Mouse (Mus musculus): Measurements from ENCODE around the gene Derl3.
A peak's percentile ranks its signal among the peaks of the same experiment; 100 is the strongest.
"Not testable (repeated sequence)": the region's sequence is repeated elsewhere in the genome, so short reads cannot be mapped to it uniquely, and the experiment has no call there.

Derl3 gene

DNA sequence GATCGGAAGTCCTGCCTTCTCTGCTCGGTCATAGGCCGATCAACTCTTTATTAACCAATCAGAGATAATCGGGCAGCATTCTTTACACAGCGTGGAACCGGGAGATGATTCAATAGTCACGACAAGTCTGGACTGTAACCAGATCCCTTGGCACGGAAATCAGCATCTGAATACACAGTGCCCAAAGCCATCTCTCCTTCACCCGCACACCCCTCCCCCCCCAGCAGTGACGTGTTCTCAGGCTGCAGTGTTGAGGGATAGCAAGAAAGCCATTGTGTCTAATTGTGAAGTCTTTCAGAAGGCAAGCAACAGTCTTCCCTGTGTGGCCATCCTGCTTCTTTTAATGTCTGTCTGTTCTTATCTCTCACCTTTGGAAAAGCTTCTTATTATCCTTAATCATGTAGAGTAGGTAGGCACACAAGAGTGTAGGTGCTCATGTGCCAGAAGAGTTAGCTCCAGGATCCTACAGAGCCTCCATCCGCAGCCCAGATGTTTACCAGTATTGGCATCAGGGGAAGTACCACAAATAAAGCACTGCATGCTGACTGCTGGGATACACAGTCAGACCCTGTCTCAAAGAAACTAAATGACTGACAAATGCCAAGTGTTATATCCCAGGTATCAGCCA, 20.2 kb upstream of the Derl3 start:
- peak; percentile 80 for DNase-seq (ENCODE audit: low read depth)

DNA sequence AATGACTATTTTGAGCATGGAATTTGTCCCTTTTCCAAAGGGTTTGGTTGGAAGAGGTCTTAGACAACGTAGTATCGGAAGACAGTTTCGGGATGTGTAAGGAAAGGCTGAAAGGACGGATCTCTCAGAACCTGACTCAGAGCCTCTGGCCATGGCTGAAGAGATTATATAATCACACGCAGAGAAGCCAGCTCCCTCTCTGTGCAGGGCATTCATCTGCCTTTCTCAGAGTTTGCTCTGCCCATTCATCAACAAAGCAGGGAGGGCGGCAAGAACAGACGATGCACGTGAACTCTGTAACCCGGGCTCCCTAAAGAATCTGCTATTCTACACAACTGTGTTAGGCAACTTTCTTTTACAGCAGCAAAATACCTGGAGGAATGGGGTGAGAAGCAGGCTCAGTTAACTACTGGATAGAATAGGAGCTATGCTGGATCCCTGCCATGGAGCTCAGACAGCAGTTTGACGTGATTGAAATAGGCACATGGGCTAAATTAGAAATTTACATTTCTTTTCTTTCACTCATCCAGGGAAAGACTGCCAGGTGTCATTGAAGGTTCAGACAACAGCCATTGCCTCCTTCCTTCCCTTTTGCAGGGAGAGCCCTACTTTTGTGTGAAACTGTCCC, 19.6 kb upstream of the Derl3 start:
- DNase-seq (ENCODE audit: low read depth): no peak

DNA sequence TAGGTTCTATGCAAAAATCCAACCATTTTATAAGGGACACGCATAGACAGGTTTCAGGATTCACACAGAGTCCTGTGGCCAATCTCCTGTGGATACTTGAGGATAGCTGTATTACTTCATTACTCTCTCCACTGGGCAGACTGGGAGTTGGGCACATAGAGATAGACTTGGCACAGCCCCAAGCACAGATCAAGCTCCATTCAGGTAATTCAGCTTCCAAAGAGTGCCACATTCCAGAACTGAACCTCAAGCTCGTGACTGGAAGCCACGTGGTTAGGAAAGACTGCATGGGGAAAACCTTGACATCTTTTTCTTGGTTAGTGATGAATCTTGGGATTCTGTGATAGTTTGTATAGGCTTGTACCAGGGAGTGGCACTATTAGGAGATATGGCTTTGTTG, 14.4 kb upstream of the Derl3 start:
- DNase-seq (ENCODE audit: low read depth): no peak

DNA sequence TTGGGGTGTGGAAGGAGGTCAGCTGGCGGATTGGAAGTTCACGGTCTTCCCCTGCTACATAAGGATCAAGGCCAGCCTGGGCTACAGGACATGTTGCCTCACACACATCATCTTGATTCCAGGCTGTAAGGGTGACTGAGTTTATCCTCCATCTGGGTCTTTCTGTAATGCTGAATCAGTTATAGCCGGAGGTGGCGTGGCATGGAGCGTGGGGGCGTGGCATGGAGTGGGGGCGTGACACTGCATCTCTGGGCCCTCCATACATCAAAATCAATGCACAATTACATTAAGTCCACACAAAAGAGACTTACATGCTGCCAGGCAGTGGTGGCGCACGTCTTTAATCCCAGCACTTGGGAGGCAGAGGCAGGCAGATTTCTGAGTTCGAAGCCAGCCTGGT, 12.9 kb upstream of the Derl3 start:
- no peak for DNase-seq (ENCODE audit: low read depth)

DNA sequence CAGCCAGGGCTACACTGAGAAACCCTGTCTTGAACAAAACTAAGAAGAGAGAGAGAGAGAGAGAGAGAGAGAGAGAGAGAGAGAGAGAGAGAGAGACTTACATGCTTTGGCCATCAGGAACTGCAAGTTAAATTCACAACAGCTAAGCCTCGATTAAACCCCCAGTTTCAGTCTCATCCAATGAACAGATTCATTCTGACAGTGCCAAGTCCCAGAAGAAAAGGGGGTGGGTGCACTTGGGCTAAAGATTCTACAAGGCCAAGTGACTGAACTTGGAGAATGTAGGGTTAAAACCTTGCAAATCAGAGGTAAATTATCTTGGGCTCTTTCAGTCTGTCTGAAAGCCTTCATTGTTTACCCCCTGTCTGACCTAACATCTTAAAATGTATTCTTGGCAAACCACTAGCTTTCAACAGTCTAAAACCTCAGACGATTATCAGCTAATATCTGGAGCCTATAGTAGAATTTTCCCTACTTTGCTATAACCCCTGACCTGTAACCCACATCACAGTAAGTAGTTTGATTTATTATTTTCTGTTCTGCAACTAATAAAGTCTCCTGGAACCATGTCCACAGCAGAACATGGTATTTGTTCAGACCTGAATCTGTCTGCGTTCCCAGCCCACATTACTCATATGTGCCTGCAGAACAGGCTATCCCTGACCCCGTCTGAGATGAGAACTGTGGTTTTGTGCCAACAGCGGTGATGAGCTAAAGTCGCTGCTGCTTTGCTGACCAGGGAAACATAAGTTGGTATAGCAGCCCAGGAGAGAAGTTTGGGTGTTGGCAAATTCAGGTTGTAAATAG, 12.2 kb upstream of the Derl3 start:
- peak; percentile 97 for DNase-seq (ENCODE audit: low read depth)

DNA sequence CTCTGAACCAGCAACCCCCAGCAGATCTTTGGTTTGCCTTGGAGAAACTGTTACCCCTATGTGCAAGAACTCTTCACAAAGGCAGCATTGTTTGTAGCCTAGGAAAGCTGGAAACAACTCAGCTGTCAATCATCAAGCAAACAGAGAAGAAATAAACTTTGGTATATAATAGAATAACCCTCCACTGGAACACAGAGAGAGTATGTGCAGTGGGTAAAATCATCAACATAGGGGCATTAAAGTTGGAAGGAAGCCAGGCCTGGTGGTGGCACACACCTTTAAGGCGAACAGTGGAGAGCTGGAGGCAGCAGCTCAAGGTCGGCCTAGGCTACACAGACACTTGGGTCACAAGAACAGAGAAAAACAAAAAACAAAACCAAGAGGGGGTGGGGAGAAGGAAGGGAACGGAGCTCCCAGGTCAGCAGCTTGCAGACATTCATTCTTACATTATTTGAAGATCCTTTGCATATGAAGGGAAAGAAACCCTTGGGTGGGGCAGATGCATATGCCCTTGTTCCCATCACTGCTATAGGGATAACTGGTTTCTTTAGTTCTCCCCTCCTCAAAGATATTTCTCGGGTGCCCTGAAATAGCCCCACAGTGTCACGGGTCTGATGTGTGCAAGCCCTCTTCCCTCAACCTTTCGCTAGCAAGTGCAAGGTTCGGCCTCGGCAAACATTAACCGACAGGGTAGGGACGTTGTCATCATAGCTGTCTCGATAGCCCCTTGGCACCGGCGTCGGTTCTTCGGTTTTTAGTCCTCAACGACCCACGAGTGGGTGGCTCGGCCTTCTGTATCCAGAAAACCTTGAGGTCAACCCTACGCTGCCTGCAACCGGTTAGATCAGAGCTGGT, 11.4 kb upstream of the Derl3 start:
- peak; percentile 40 for DNase-seq (ENCODE audit: low read depth)

DNA sequence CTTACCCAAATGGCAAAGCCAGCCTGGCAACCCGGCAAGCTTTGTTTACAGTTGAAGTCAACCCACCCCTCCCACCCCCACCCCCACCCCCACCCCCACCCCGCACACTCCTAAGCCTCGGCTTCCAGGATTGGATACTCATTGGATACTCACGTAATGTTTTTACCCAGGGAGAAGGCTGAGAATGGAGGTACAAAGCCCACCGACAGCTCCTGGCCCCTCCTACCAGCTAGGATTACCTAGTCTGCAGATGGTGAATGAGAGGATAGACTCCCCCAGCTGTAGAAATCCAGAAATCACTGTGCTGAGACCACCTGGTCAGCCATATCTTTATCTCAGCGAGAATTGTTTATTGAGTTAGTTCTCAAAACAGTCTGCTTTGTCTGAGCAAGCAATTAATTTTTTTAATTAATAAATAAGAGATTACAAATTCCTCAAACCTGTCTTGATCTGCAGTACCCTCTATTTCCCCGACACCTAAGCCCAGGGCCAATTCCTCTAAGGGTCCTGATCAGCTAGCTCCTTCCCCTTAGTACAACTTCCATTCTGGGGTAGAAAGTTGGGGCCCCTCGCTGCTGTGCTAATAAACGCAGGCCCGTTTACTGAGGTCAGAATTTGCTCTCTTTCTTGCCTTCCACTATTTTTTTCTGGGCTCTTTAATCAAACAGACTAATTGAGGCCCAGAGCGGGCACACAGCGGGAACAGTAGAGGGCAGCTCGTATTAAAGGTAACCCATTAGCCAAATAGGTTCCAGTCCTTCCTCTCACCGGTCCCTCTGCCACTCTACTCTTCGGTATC, 10.6 kb upstream of the Derl3 start:
- no peak for DNase-seq (ENCODE audit: low read depth)

- peak; percentile 86 for DNase-seq (ENCODE audit: low read depth)
Observed at GRCm38 (mm10) chr10:75883232-75883552, 10.0 kb upstream of the Derl3 start.

- no peak for DNase-seq (ENCODE audit: low read depth)
Observed at GRCm38 (mm10) chr10:75884742-75885141, 8.5 kb upstream of the Derl3 start.

GRCm38 (mm10) chr10:75887504-75887903, 5.7 kb upstream of the Derl3 start:
- DNase-seq (ENCODE audit: low read depth): not testable (repeated sequence)

- no peak for DNase-seq (ENCODE audit: low read depth)
Observed at GRCm38 (mm10) chr10:75889406-75890153, 3.6 kb upstream of the Derl3 start.

DNA sequence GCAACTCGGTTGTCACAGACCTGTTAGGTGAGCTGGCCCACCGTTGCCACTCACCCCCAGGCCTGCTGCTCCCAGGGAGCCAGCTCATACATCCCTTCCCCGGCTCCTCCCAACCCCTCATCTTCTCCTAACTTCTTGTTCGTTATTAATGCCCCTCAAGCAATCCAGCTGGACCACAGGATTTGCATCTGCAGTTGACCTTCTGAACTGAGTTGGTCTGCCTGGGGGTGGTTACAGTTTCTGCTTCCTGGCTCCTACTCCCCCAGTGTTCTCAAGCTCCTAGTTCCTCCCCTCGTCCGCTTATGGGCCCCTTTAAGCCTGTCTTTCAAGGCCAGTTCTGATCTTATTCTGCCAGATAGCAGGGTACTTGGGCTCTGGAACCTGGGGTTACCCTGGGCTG, 1.4 kb downstream of the Derl3 start:
- DNase-seq (ENCODE audit: low read depth): no peak

GRCm38 (mm10) chr10:75895730-75896129, 2.5 kb downstream of the Derl3 start:
- no peak for DNase-seq (ENCODE audit: low read depth)

GRCm38 (mm10) chr10:75896208-75896607, 3.0 kb downstream of the Derl3 start:
- DNase-seq (ENCODE audit: low read depth): no peak

GRCm38 (mm10) chr10:75897373-75897772, 4.2 kb downstream of the Derl3 start:
- DNase-seq (ENCODE audit: low read depth): peak; percentile 48

DNA sequence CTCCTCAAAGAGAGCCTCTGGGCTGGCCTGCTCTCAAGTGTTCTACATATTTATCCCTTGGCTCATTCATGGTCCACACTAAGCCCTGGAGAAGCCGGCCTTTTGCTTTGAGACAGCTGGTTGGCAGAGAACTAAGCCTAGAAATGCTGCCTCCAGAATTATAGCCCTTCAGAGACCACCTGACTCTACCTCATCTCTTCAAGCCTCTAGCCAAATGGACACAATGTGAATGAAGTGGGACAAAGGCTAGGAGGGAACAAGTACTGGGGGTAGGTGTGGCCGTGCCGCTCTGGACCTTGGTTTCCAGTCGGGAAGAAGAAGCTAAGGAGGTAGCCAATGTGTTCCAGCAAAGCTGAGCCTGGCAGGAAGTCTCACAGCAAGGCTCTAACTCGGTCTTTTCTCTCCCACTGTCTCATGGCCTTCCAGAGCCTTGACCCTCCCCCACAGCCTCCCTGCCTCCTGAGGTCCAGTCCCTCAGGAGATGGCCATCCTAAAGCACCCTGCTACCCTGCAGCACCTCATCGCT, 4.9 kb downstream of the Derl3 start:
- peak; percentile 58 for DNase-seq (ENCODE audit: low read depth)

- DNase-seq (ENCODE audit: low read depth): peak; percentile 99
Observed at GRCm38 (mm10) chr10:75898846-75899245, 5.6 kb downstream of the Derl3 start.

DNA sequence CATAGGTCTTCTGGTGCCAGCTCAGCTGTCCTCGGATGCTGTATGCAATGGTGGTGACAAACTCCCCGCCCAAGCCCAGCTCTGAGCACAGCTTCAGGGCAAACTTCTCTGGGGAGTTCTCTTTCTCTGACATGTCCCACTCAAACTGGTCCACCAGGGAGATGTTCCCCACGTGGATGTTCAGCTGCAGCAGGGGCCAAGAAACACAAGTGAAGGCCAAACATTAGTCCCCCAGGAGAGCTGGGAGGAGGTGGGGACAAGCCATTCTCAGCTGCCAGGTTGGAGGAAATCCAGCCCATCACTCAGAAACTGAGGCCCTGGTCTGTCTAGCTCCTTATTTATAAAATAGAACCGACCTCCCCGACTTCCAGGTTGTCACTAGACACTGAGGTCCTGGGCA, 11.2 kb downstream of the Derl3 start:
- no peak for DNase-seq (ENCODE audit: low read depth)

- no peak for DNase-seq (ENCODE audit: low read depth)
Observed at GRCm38 (mm10) chr10:75906882-75907281, 13.7 kb downstream of the Derl3 start.

DNA sequence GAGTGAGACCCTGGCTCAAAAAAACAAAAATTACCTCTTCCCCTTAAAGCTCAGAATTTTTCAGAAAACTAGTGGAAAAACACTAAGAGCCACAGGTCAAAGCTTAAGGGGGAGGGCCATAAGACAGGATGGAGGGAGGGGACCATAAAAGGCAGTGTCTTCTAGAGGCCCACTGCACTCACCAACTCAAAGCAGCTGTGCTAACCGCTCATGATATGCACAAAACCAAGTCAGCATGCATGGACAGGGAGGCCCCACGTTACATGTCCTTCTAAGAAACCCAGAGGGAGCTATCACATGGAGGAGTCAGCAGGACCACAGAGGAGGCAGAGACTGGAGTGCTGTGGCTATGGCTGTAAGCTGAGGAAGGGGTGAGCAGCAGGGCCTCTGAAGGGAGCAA, 17.5 kb downstream of the Derl3 start:
- DNase-seq (ENCODE audit: low read depth): no peak

Measured in fibroblast of lung, adult 2 months (primary cell).